Mouse (Mus musculus) myocyte (in vitro differentiated cells): Measurements from ENCODE around the gene Syt12.
A peak's percentile ranks its signal among the peaks of the same experiment; 100 is the strongest.

Experiments used
- MYOD1 ChIP-seq, 3 experiments: IDR thresholded peaks; one replicate each; pipeline ENCODE4 v1.6.1; 2011; ENCODE audit warnings: control low read depth in 2 of 3, low read depth in 2 of 3, mild to moderate bottlenecking in 2 of 3, moderate library complexity in 1 of 3; ENCODE audit not compliant: insufficient read length in 2 of 3, control insufficient read depth in 1 of 3
- POLR2A ChIP-seq: IDR thresholded peaks from one replicate; pipeline ENCODE4 v1.6.1; 2011; ENCODE audit warnings: low read depth, mild to moderate bottlenecking, control low read depth, moderate library complexity; ENCODE audit not compliant: insufficient read length
- POLR2AphosphoS2 ChIP-seq: IDR thresholded peaks from one replicate; pipeline ENCODE4 v1.6.1; 2011; ENCODE audit warnings: low read depth, control low read depth; ENCODE audit not compliant: insufficient read length
- USF1 ChIP-seq: IDR thresholded peaks from one replicate; pipeline ENCODE4 v1.6.1; 2011; ENCODE audit warnings: low read depth, mild to moderate bottlenecking, control low read depth, moderate library complexity

DNA sequence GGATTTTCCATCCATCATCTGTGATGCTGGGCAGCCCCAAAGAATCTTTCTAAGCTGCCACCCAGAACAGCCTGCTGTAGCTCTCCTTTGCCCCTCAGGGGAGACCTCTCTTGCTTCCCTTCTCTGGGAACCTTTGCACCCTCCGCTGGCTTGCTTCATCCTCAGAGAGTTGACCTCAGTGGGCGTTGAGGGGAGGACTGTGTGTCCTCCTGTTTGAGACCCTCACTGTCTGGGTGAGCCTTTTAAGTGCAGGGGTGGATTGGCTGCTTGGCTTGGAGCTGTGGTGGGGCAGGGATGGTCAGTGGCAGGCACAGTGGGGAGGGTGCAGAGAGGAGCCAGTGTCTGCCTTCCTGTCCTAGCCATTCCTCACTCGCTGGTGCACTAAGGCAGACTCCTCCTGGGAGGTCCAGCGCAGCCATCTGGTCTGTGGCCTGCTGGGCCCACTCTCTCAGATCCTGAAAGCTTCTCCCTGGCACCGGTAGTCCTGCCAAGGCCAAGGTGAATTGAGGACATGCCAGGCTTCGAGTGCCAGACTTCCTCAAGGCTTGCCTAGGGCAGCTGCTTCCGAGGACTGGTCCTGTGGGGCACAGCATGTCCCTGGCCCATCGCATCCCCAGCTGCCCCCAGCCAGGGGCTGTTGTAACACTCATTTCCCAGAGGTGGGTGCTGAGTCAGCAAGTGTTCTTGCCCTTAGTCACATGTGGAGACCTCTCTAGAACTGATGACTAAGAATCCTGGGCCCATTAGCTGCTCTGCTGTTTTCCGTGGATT, 15.5 kb upstream of the Syt12 start:
- no peak for TF ChIP-seq POLR2AphosphoS2
- no peak for TF ChIP-seq POLR2A
- TF ChIP-seq MYOD1 (IDR thresholded peaks at IDR 0.05; ENCODE audit: control insufficient read depth in 1 of 3, insufficient read length in 2 of 3, low read depth in 2 of 3) = peak in 1 of 3 experiments; percentile 84
- peak; percentile 39 for TF ChIP-seq USF1
